Mouse (Mus musculus) testis, adult 2 months (tissue): ENCODE results near the gene Gng12.
"Not testable (repeated sequence)": the region's sequence is repeated elsewhere in the genome, so short reads cannot be mapped to it uniquely, and the experiment has no call there.

Experiments
- CTCF ChIP-seq: fragments of 200-500 bp; IDR thresholded peaks from 2 replicates; pipeline ENCODE4 v1.5.1; 2012; ENCODE audit warnings: low read depth, mild to moderate bottlenecking, inconsistent platforms, low read length, moderate library complexity; ENCODE audit not compliant: control insufficient read depth, insufficient read depth, insufficient replicate concordance
- POLR2A ChIP-seq: fragments of 200-500 bp; IDR thresholded peaks from 2 replicates; pipeline ENCODE4 v1.6.1; 2012; ENCODE audit warnings: low read depth, mild to moderate bottlenecking, inconsistent platforms, low read length, moderate library complexity; ENCODE audit not compliant: control insufficient read depth

DNA sequence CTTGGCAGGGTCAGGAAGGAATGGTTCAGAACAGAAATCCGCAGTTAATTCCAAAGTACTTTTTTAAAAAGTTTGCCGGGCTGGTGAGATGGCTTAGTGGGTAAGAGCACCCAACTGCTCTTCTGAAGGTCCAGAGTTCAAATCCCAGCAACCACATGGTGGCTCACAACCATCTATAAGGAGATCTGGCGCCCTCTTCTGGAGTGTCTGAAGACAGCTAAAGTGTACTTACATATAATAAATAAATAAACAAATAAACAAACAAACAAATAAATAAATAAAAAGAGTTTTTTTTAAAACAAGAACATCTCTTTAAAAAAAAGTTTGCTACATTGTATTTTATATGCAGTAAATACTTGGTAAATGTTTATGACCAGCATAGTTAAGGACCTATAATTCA lies 67.5 kb downstream of the Gng12 start:
- not testable (repeated sequence) for TF ChIP-seq CTCF, POLR2A
